Mouse (Mus musculus) forebrain, embryonic 14.5 days (tissue): Measurements from ENCODE around the gene Atp5e. TPM values are rescaled to one million over a fixed set of nuclear protein-coding genes. Genes with fewer than 3 reads are reported as not detected.

ENCODE experiments used
- ATAC-seq: fragments of 200-750 bp; cut with Nextera tagmentation; 2 replicates; pipeline ENCODE4 v1.8.0; 2017; ENCODE audit warnings: mild to moderate bottlenecking, moderate library complexity
- DNase-seq: peaks from one replicate; pipeline ENCODE4 v3.0.0-alpha.2; 2015; ENCODE audit warnings: low spot score
- H3K27ac ChIP-seq: fragments of 300-500 bp; sonication (generic); 2 replicates; pipeline ENCODE4 v1.5.1; 2014; ENCODE audit warnings: low read depth, mild to moderate bottlenecking, control low read depth, low read length, moderate library complexity
- H3K27me3 ChIP-seq: fragments of 300-500 bp; sonication (generic); replicated peaks from 2 replicates; pipeline ENCODE4 v1.6.1; 2014; ENCODE audit warnings: low read length, control low read depth, mixed read lengths; ENCODE audit not compliant: control insufficient read depth, insufficient read depth
- H3K36me3 ChIP-seq: fragments of 300-500 bp; sonication (generic); 2 replicates; pipeline ENCODE4 v1.6.1; 2014; ENCODE audit warnings: low read length, control low read depth; ENCODE audit not compliant: control insufficient read depth, insufficient read depth
- H3K4me1 ChIP-seq: fragments of 300-500 bp; sonication (generic); 2 replicates; pipeline ENCODE4 v1.6.1; 2014; ENCODE audit warnings: antibody characterized with exemption, low read length, control low read depth; ENCODE audit not compliant: control insufficient read depth, insufficient read depth
- H3K4me2 ChIP-seq: fragments of 300-500 bp; sonication (generic); 2 replicates; pipeline ENCODE4 v1.6.1; 2014; ENCODE audit warnings: mild to moderate bottlenecking, control low read depth, low read length
- H3K4me3 ChIP-seq: fragments of 300-500 bp; sonication (generic); 2 replicates; pipeline ENCODE4 v1.5.1; 2014; ENCODE audit warnings: low read depth, low read length, control low read depth
- H3K9ac ChIP-seq: fragments of 300-500 bp; sonication (generic); 2 replicates; pipeline ENCODE4 v1.6.1; 2014; ENCODE audit warnings: mild to moderate bottlenecking, low read length, control low read depth, moderate library complexity
- H3K9me3 ChIP-seq: fragments of 300-500 bp; sonication (generic); replicated peaks from 2 replicates; pipeline ENCODE4 v1.6.1; 2016; ENCODE audit warnings: low read length, control low read depth, mixed read lengths; ENCODE audit not compliant: control insufficient read depth
- WGBS: fragments of 180-500 bp; shearing (Covaris S2); extraction: QIAGEN DNeasy Blood & Tissue Kit; methylation state at CpG from one replicate; pipeline ENCODE4 v1.1.7; 2014; 5-methylcytosine and 5-hydroxymethylcytosine counted together
- polyA plus RNA-seq: library from polyadenylated mRNA; unstranded; fragments of >200 nt; fragmentation: Nextera tagmentation; extraction: Ambion mirVana; gene quantifications from 2 replicates; pipeline ENCODE4 v1.2.1, GENCODE M21; 2014

The Atp5e gene
- polyA plus RNA-seq, 1 experiment from 2014 or later, result 832 TPM

DNA sequence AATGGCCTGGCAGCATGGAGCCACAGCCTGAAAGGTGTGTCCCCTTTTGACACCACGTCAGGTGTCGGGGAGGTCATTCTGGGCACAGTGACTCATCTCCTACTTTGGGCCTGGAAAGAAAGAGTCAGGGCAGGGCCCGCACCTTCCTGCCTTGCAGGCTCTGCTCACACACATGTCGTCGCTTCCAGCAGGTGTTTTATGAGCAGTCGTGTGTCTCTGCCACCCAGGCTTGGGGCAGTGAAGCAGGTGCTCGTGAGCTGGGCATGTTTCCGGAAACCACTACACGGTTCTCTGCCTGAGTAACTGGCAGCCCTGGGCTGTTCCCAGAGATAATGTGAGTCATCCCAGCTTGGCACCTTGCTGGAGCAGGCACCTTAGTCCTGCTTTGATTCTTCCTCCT is 21.4 kb downstream of the Atp5e start:
- DNase-seq (no peak), ATAC-seq (no peak)
- no peak overlapping the region for H3K9ac ChIP-seq
- no peaks in the 10 kb centered on the region for H3K27me3 ChIP-seq
- no peaks in the 10 kb centered on the region for H3K36me3 ChIP-seq
- H3K4me2 ChIP-seq, result no peak overlapping the region
- no peak overlapping the region for H3K27ac ChIP-seq
- no peak overlapping the region for H3K4me3 ChIP-seq
- H3K4me1 ChIP-seq, result peaks cover 16% of the 10 kb centered on the region
- no peaks in the 10 kb centered on the region for H3K9me3 ChIP-seq
- WGBS, result 92% methylated on average over 9 of the region's 9 CpGs

- H3K27ac ChIP-seq, result no peak overlapping the region
- no peak overlapping the region for H3K4me2 ChIP-seq
- no peak overlapping the region for H3K9ac ChIP-seq
- H3K4me1 ChIP-seq, result peaks cover 16% of the 10 kb centered on the region
- WGBS, result 90% methylated on average over 4 of the region's 4 CpGs
- H3K27me3 ChIP-seq, result no peaks in the 10 kb centered on the region
- no peaks in the 10 kb centered on the region for H3K9me3 ChIP-seq
- DNase-seq (no peak), ATAC-seq (no peak)
- no peaks in the 10 kb centered on the region for H3K36me3 ChIP-seq
- no peak overlapping the region for H3K4me3 ChIP-seq
Measured at GRCm38 (mm10) chr2:174441898-174442297, 22.0 kb downstream of the Atp5e start.

- H3K4me2 ChIP-seq, result no peak overlapping the region
- H3K4me1 ChIP-seq, result peaks cover 16% of the 10 kb centered on the region
- H3K4me3 ChIP-seq, result no peak overlapping the region
- H3K27ac ChIP-seq, result no peak overlapping the region
- DNase-seq (no peak), ATAC-seq (no peak)
- H3K9ac ChIP-seq, result no peak overlapping the region
- peaks cover 3% of the 10 kb centered on the region; the same call in 1 of the 2 replicates for H3K36me3 ChIP-seq
- H3K27me3 ChIP-seq, result no peaks in the 10 kb centered on the region
- WGBS, result 73% methylated on average over 9 of the region's 9 CpGs
- no peaks in the 10 kb centered on the region for H3K9me3 ChIP-seq
Measured at GRCm38 (mm10) chr2:174439961-174440360, 23.9 kb downstream of the Atp5e start.

GRCm38 (mm10) chr2:174439450-174439838 is 24.5 kb downstream of the Atp5e start:
- H3K4me1 ChIP-seq, result peaks cover 16% of the 10 kb centered on the region
- H3K27ac ChIP-seq, result no peak overlapping the region
- ATAC-seq (no peak), DNase-seq (no peak)
- H3K36me3 ChIP-seq, result peaks cover 3% of the 10 kb centered on the region; the same call in 1 of the 2 replicates
- WGBS, result 49% methylated on average over 5 of the region's 5 CpGs
- H3K4me2 ChIP-seq, result peak overlapping the region; percentile 75; the same call in 1 of the 2 replicates
- no peak overlapping the region; the same call in 1 of the 2 replicates for H3K4me3 ChIP-seq
- no peaks in the 10 kb centered on the region for H3K27me3 ChIP-seq
- peak overlapping the region; percentile 67 for H3K9ac ChIP-seq
- H3K9me3 ChIP-seq, result no peaks in the 10 kb centered on the region

GRCm38 (mm10) chr2:174438737-174439449 is 25.0 kb downstream of the Atp5e start, which contains the start of gene Ctsz:
Gene Ctsz (minus strand): TSS chr2:174439039.
- WGBS, result 0% methylated on average over 38 of the region's 38 CpGs
- no peak within 1 kb of the TSS for H3K27ac ChIP-seq
- peak within 1 kb of the TSS; percentile 67 for H3K9ac ChIP-seq
- peak within 1 kb of the TSS; percentile 75 for H3K4me2 ChIP-seq
- H3K27me3 ChIP-seq, result no peaks in the 10 kb centered on the region
- no peaks in the 10 kb centered on the region for H3K9me3 ChIP-seq
- DNase-seq (peak; percentile 55), ATAC-seq (peak; percentile 87)
- peaks cover 16% of the 10 kb centered on the region for H3K4me1 ChIP-seq
- H3K36me3 ChIP-seq, result peaks cover 3% of the 10 kb centered on the region; the same call in 1 of the 2 replicates
- peak within 1 kb of the TSS; percentile 52 for H3K4me3 ChIP-seq

DNA sequence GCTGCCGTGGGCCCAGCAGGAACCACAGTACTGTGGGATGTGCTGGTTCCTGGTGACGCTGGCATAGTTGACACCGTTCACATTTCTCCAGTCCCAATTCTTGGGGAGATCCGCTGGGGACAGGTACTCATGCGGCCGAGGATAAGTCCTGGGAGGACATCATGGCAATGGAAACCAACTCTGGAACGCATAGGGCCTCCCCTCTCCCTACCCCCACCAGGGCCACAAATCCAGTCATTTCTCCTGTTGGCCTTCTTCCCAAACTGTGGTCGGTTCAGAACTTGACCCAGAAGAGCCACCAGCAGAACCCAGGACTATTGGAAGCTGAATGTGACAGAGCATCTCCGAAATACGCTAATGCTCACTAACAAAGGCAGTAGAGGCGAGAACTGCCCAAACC is 25.7 kb downstream of the Atp5e start:
- H3K9ac ChIP-seq, result peak overlapping the region; percentile 67
- 0 out of 2 replicates have a peak, but pooled peaks have one; percentile 5 for ATAC-seq
- H3K4me2 ChIP-seq, result peak overlapping the region; percentile 75
- DNase-seq, result no peak
- H3K27ac ChIP-seq, result no peak overlapping the region
- peaks cover 16% of the 10 kb centered on the region for H3K4me1 ChIP-seq
- peaks cover 3% of the 10 kb centered on the region; the same call in 1 of the 2 replicates for H3K36me3 ChIP-seq
- H3K27me3 ChIP-seq, result no peaks in the 10 kb centered on the region
- peak overlapping the region; percentile 52 for H3K4me3 ChIP-seq
- H3K9me3 ChIP-seq, result no peaks in the 10 kb centered on the region
- WGBS, result 58% methylated on average over 11 of the region's 11 CpGs

DNA sequence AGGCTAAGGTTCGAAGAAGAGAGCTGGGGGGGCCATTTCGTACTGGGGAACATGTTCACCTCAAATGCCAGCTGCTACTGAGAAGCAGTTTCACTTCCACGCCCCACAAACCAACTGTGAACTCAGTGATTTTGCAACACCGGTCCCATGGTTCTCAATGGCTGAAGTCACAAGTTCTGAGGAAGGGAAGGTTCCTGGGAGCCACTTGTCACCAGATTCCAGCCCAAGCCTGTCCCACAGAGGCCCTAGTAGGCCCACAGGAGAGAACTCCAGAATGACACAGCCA is 26.3 kb downstream of the Atp5e start:
- Histone ChIP-seq H3K9me3 (no peaks in the 10 kb centered on the region), H3K9ac (no peak overlapping the region), H3K4me1 (peaks cover 16% of the 10 kb centered on the region), H3K27ac (no peak overlapping the region), H3K27me3 (no peaks in the 10 kb centered on the region), H3K4me2 (no peak overlapping the region; the same call in 1 of the 2 replicates), H3K36me3 (peaks cover 3% of the 10 kb centered on the region; the same call in 1 of the 2 replicates), H3K4me3 (no peak overlapping the region)
- WGBS, result 94% methylated on average over 4 of the region's 4 CpGs
- DNase-seq, result no peak
- no peak for ATAC-seq

GRCm38 (mm10) chr2:174436916-174437696 is 26.8 kb downstream of the Atp5e start:
- no peak overlapping the region for H3K4me3 ChIP-seq
- no peaks in the 10 kb centered on the region for H3K27me3 ChIP-seq
- no peak for DNase-seq
- no peak overlapping the region for H3K9ac ChIP-seq
- no peak overlapping the region for H3K4me2 ChIP-seq
- H3K27ac ChIP-seq, result no peak overlapping the region
- no peak for ATAC-seq
- H3K9me3 ChIP-seq, result no peaks in the 10 kb centered on the region
- peaks cover 16% of the 10 kb centered on the region for H3K4me1 ChIP-seq
- 96% methylated on average over 7 of the region's 7 CpGs for WGBS
- peaks cover 3% of the 10 kb centered on the region; the same call in 1 of the 2 replicates for H3K36me3 ChIP-seq
